Mouse (Mus musculus): ENCODE measurements at regions not wholly inside any gene's neighbourhood (a gene's known extent, or its start where the extent isn't known, plus 50 kb on each side); places are given as distances from the start of the nearest gene placed in this dataset. TPM values are rescaled to one million over a fixed set of nuclear protein-coding genes. Genes with fewer than 3 reads are reported as not detected.
A peak's percentile ranks its signal among the peaks of the same experiment; 100 is the strongest.
"Not testable (repeated sequence)": the region's sequence is repeated elsewhere in the genome, so short reads cannot be mapped to it uniquely, and the experiment has no call there.

DNA sequence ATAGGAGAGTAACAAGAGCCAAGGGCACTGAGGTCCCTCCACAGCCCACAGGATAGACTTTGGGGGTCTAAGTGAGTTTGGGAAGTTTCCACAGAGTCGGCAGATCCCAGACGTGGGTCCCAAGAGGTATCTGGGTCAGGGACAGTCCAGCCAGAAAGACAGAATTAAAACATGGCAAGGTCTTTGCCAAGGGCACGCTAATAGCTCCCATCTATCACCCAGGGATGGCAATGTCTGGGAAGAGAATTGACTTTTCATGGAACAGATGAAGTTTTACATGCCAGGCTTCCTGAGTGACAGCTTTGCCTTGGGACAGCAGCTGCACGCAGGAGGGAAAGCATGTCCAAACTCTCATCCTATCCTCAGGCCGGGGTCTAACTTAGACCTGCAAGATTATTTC lies 563.5 kb downstream of the Gm10330 start:
- WGBS, result 75% methylated on average over 1 of the region's 5 CpGs

DNA sequence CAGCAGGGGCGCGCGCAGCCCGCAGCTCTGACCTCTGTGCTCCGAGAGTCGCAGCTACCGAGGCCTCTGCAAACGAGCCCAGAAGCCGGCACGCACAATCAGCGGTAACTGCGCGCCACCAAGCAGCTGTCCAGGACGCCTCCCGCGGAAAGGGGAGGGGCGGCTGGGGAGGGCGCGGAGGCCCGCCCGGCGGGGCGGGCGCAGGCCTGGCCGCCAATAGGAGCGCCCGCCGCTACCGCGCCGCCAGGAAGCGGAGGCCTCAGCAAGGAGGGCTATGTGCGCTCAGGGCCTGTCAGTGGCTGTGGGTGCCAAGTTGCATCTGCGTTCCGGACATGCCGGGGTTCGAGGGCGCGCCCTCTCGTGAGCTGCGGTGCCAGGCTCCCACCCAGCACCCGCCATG lies 590.5 kb downstream of the Gm10330 start:
- H3K36me3 ChIP-seq, H3K9me3 ChIP-seq, H3K27me3 ChIP-seq, H3K4me1 ChIP-seq, H3K27ac ChIP-seq: not testable (repeated sequence)
- H3K4me2 ChIP-seq, result peak overlapping the region; percentile 57
- peak overlapping the region; percentile 54 for H3K4me3 ChIP-seq
- 1% methylated on average over 37 of the region's 42 CpGs for WGBS
- peak; percentile 62; the same call in 1 of the 2 replicates for ATAC-seq (ENCODE audit: insufficient number of reproducible peaks, insufficient read depth, low FRiP score, low TSS enrichment, low read depth)
- H3K9ac ChIP-seq, result peak overlapping the region; percentile 72

More for the DNA sequence above, 563.5 kb downstream of the Gm10330 start:
- H3K27ac ChIP-seq; H3K4me3 ChIP-seq; H3K9me3 ChIP-seq; H3K36me3 ChIP-seq; H3K4me2 ChIP-seq; ATAC-seq (ENCODE audit: insufficient number of reproducible peaks, insufficient read depth, low FRiP score, low TSS enrichment, low read depth); H3K27me3 ChIP-seq; H3K9ac ChIP-seq; H3K4me1 ChIP-seq: not testable (repeated sequence)

GRCm38 (mm10) chr12:23189110-23189509 lies 591.0 kb downstream of the Gm10330 start:
- not testable (repeated sequence) for H3K4me1 ChIP-seq; H3K27me3 ChIP-seq; H3K36me3 ChIP-seq; ATAC-seq (ENCODE audit: insufficient number of reproducible peaks, insufficient read depth, low FRiP score, low TSS enrichment, low read depth); H3K9me3 ChIP-seq; H3K27ac ChIP-seq
- peak overlapping the region; percentile 57 for H3K4me2 ChIP-seq
- peak overlapping the region; percentile 72 for H3K9ac ChIP-seq
- under 1% methylated on average over 46 of the region's 50 CpGs for WGBS
- H3K4me3 ChIP-seq, result peak overlapping the region; percentile 54

Small RNA genes lying in the stretch of these regions (microRNA-seq; reads per million reads assigned to microRNA genes)
- gene Gm26140, result not detected

Data from embryonic facial prominence, embryonic 13.5 days (tissue).